Mouse (Mus musculus): ENCODE data around the gene Txndc11. TPM values are rescaled to one million over a fixed set of nuclear protein-coding genes. Genes with fewer than 3 reads are reported as not detected.
A peak's percentile ranks its signal among the peaks of the same experiment; 100 is the strongest.

Gene Txndc11
- total and polyA plus RNA-seq, 3 experiments: 24.9 to 33.7 TPM; not detected in 1

GRCm38 (mm10) chr16:11062794-11063721 is 71.4 kb downstream of the Txndc11 start (continued):
- TF ChIP-seq ZC3H11A (IDR thresholded peaks at IDR 0.05; ENCODE audit: low read depth, low read length): no peak
- no peak for TF ChIP-seq CHD1 (IDR thresholded peaks at IDR 0.05; ENCODE audit: low read depth, low read length)
- no peak for TF ChIP-seq POLR2A (IDR thresholded peaks at IDR 0.05; ENCODE audit: control insufficient read depth in 1 of 2, insufficient read depth in 1 of 2, low read depth in 1 of 2, low read length in 2 of 2, poor library complexity in 1 of 2)
- TF ChIP-seq SIN3A (IDR thresholded peaks at IDR 0.05; ENCODE audit: low read length): no peak
- no peak for TF ChIP-seq RAD21 (IDR thresholded peaks at IDR 0.05; ENCODE audit: low read depth, low read length)
- TF ChIP-seq NRF1 (IDR thresholded peaks at IDR 0.05; ENCODE audit: insufficient read depth, low read depth, low read length, poor library complexity, severe bottlenecking): no peak
- no peak for TF ChIP-seq KAT2A (conservative IDR thresholded peaks at IDR 0.05; ENCODE audit: low read depth, low read length)
- no peak for TF ChIP-seq GABPA (IDR thresholded peaks at IDR 0.05; ENCODE audit: low read depth, low read length)
- no peak for TF ChIP-seq MXI1 (IDR thresholded peaks at IDR 0.05; ENCODE audit: low read depth, low read length)
- TF ChIP-seq GATA1 (IDR thresholded peaks at IDR 0.05; ENCODE audit: low read depth, low read length): peak; percentile 24; the same call in 1 of the 2 replicates
- TF ChIP-seq TCF12 (IDR thresholded peaks at IDR 0.05; ENCODE audit: low read depth, low read length): 0 out of 2 replicates have a peak, but pooled peaks have one; percentile 18
- peak in 1 of 2 experiments; percentile 48; a peak in 2 of 4 replicates for TF ChIP-seq EP300 (IDR thresholded peaks at IDR 0.05; ENCODE audit: low read depth in 1 of 2, low read length in 2 of 2)
- no peak for TF ChIP-seq HCFC1 (IDR thresholded peaks at IDR 0.05; ENCODE audit: low read depth, low read length)

GRCm38 (mm10) chr16:11060645-11061044 is 73.8 kb downstream of the Txndc11 start, which contains the start of gene Snn:
Snn (plus strand) TSS chr16:11060945.
- H3K27ac ChIP-seq (ENCODE audit: control insufficient read depth, low read depth, low read length): no peak within 1 kb of the TSS
- TF ChIP-seq ELF1 (IDR thresholded peaks at IDR 0.05; ENCODE audit: low read depth, low read length) (no peak), KAT2A (conservative IDR thresholded peaks at IDR 0.05; ENCODE audit: low read depth, low read length) (no peak), EP300 (IDR thresholded peaks at IDR 0.05; ENCODE audit: low read depth in 1 of 2, low read length in 2 of 2) (no peak), TBP (IDR thresholded peaks at IDR 0.05; ENCODE audit: low read depth, low read length) (no peak), TAL1 (IDR thresholded peaks at IDR 0.05; ENCODE audit: low read length) (no peak), SIN3A (IDR thresholded peaks at IDR 0.05; ENCODE audit: low read length) (no peak), E2F4 (IDR thresholded peaks at IDR 0.05; ENCODE audit: borderline replicate concordance, low read depth, low read length) (no peak), POLR2AphosphoS5 (IDR thresholded peaks at IDR 0.05; ENCODE audit: borderline replicate concordance, low read depth, low read length) (no peak), NELFE (IDR thresholded peaks at IDR 0.05; ENCODE audit: low read depth, low read length) (no peak), GABPA (IDR thresholded peaks at IDR 0.05; ENCODE audit: low read depth, low read length) (no peak), JUND (IDR thresholded peaks at IDR 0.05; ENCODE audit: low read depth, low read length) (no peak), RCOR1 (IDR thresholded peaks at IDR 0.05; ENCODE audit: low read depth, low read length) (no peak), CTCF (IDR thresholded peaks at IDR 0.05 in 2 of 3, conservative IDR thresholded peaks at IDR 0.05 in 1 of 3; ENCODE audit: control insufficient read depth in 1 of 3, insufficient read depth in 1 of 3, low read depth in 2 of 3, low read length in 3 of 3, poor library complexity in 1 of 3, severe bottlenecking in 1 of 3) (no peak), USF1 (IDR thresholded peaks at IDR 0.05; ENCODE audit: low read depth, low read length) (no peak), HCFC1 (IDR thresholded peaks at IDR 0.05; ENCODE audit: low read depth, low read length) (no peak), BHLHE40 (IDR thresholded peaks at IDR 0.05; ENCODE audit: borderline replicate concordance, low read depth, low read length) (no peak), MYC (IDR thresholded peaks at IDR 0.05; ENCODE audit: low read depth, low read length) (no peak)
- peaks cover 0 to 8% of the 10 kb centered on the region in 2 experiments; a peak in 1 of 4 replicates for H3K36me3 ChIP-seq (ENCODE audit: control insufficient read depth in 1 of 2, insufficient read depth in 2 of 2, low read length in 2 of 2)

More at GRCm38 (mm10) chr16:11060645-11061044, 73.8 kb downstream of the Txndc11 start, which contains the start of gene Snn:
- Histone ChIP-seq H3K79me2 (ENCODE audit: control insufficient read depth, insufficient read depth, low read length, poor library complexity) (no peaks in the 10 kb centered on the region), H3K4me1 (ENCODE audit: control insufficient read depth in 1 of 2, insufficient read depth in 2 of 2, low read length in 2 of 2) (peaks cover 0 to 8% of the 10 kb centered on the region in 2 experiments; a peak in 3 of 4 replicates), H3K9ac (ENCODE audit: control insufficient read depth, low read depth, low read length, poor library complexity, severe bottlenecking) (no peak within 1 kb of the TSS), H3K4me3 (ENCODE audit: control insufficient read depth in 1 of 2, insufficient read depth in 1 of 2, low read depth in 2 of 2, low read length in 2 of 2) (no peak within 1 kb of the TSS), H3K27me3 (ENCODE audit: control insufficient read depth in 1 of 2, insufficient read depth in 2 of 2, low read length in 2 of 2) (peaks cover 0 to 10% of the 10 kb centered on the region in 2 experiments; a peak in 1 of 4 replicates), H3K9me3 (replicated peaks; ENCODE audit: insufficient read depth, low read length) (no peaks in the 10 kb centered on the region)
- no peak for DNase-seq (ENCODE audit: low read depth, low spot score)
